Mouse (Mus musculus) forebrain, postnatal 0 days (tissue): Measurements from ENCODE around the gene Fam13c. TPM values are rescaled to one million over a fixed set of nuclear protein-coding genes. Genes with fewer than 3 reads are reported as not detected.

Source experiments
- ATAC-seq: fragments of 200-750 bp; cut with Nextera tagmentation; 2 replicates; pipeline ENCODE4 v1.8.0; 2017; ENCODE audit warnings: mild to moderate bottlenecking, moderate library complexity
- DNase-seq: peaks from one replicate; pipeline ENCODE4 v3.0.0-alpha.2; 2015
- H3K27ac ChIP-seq: fragments of 300-500 bp; sonication (generic); 2 replicates; pipeline ENCODE4 v1.5.1; 2014; ENCODE audit warnings: low read depth, mild to moderate bottlenecking, antibody characterized with exemption, low read length, moderate library complexity, mixed read lengths
- H3K27me3 ChIP-seq: fragments of 300-500 bp; sonication (generic); 2 replicates; pipeline ENCODE4 v1.6.1; 2014; ENCODE audit warnings: mild to moderate bottlenecking, low read length, mixed read lengths; ENCODE audit not compliant: insufficient read depth
- H3K36me3 ChIP-seq: fragments of 300-500 bp; sonication (generic); 2 replicates; pipeline ENCODE4 v1.6.1; 2014; ENCODE audit warnings: mild to moderate bottlenecking, moderate library complexity; ENCODE audit not compliant: insufficient read depth
- H3K4me1 ChIP-seq: fragments of 300-500 bp; sonication (generic); 2 replicates; pipeline ENCODE4 v1.6.1; 2014; ENCODE audit warnings: antibody characterized with exemption; ENCODE audit not compliant: insufficient read depth
- H3K4me2 ChIP-seq: fragments of 300-500 bp; sonication (generic); 2 replicates; pipeline ENCODE4 v1.6.1; 2014; ENCODE audit warnings: low read depth, mild to moderate bottlenecking, moderate library complexity
- H3K4me3 ChIP-seq: fragments of 300-500 bp; sonication (generic); 2 replicates; pipeline ENCODE4 v1.5.1; 2014; ENCODE audit warnings: low read depth, low read length, mixed read lengths
- H3K9ac ChIP-seq: fragments of 300-500 bp; sonication (generic); 2 replicates; pipeline ENCODE4 v1.6.1; 2014; ENCODE audit warnings: mild to moderate bottlenecking
- H3K9me3 ChIP-seq: fragments of 300-500 bp; sonication (generic); 2 replicates; pipeline ENCODE4 v1.6.1; 2016; ENCODE audit warnings: low read length
- CTCF ChIP-seq: sonication (generic); IDR thresholded peaks from 2 replicates; pipeline ENCODE4 v1.5.1; 2016; ENCODE audit warnings: antibody characterized with exemption, control low read depth, low read depth
- WGBS: fragments of 180-500 bp; shearing (Covaris S2); extraction: QIAGEN DNeasy Blood & Tissue Kit; methylation state at CpG from one replicate; pipeline ENCODE4 v1.1.7; 2014; 5-methylcytosine and 5-hydroxymethylcytosine counted together
- polyA plus RNA-seq: library from polyadenylated mRNA; unstranded; fragments of >200 nt; fragmentation: Nextera tagmentation; extraction: Ambion mirVana; gene quantifications from 2 replicates; pipeline ENCODE4 v1.2.1, GENCODE M21; 2015
- total RNA-seq: library from RNA; depleted of rRNA; stranded (reverse); fragments of >200 nt; gene quantifications from 2 replicates; pipeline ENCODE4 v1.2.3, GENCODE M21; 2014

Gene Fam13c
- total and polyA plus RNA-seq, 2 experiments from 2014 or later: 9.6 to 23.8 TPM

- WGBS: 7% methylated on average over 14 of the region's 14 CpGs
- Histone ChIP-seq H3K27me3 (no peaks in the 10 kb centered on the region), H3K9me3 (no peaks in the 10 kb centered on the region), H3K4me2 (peak overlapping the region; percentile 75), H3K27ac (0 out of 2 replicates have a peak overlapping the region, but pooled peaks have one; percentile 3), H3K4me3 (peak overlapping the region; percentile 42), H3K36me3 (no peaks in the 10 kb centered on the region), H3K9ac (0 out of 2 replicates have a peak overlapping the region, but pooled peaks have one; percentile 57), H3K4me1 (peaks cover 6% of the 10 kb centered on the region)
- DNase-seq (no peak), ATAC-seq (peak; percentile 10)
- TF ChIP-seq CTCF: no peak
Measured at GRCm38 (mm10) chr10:70519640-70520099, 79.4 kb downstream of the Fam13c start.

- ATAC-seq (peak; percentile 87), DNase-seq (peak; percentile 64)
- H3K9me3 ChIP-seq: no peaks in the 10 kb centered on the region
Measured at GRCm38 (mm10) chr10:70520143-70521131, 80.2 kb downstream of the Fam13c start.

GRCm38 (mm10) chr10:70521379-70521778 is 81.1 kb downstream of the Fam13c start:
- TF ChIP-seq CTCF: no peak
- 30% methylated on average over 5 of the region's 5 CpGs for WGBS
- no peak for ATAC-seq
- Histone ChIP-seq H3K36me3 (no peaks in the 10 kb centered on the region), H3K27ac (no peak overlapping the region; the same call in 1 of the 2 replicates), H3K27me3 (no peaks in the 10 kb centered on the region), H3K4me2 (peak overlapping the region; percentile 75), H3K4me3 (peak overlapping the region; percentile 42), H3K9me3 (0 out of 2 replicates have a peak, but pooled peaks cover 4% of the 10 kb centered on the region), H3K9ac (no peak overlapping the region), H3K4me1 (peaks cover 6% of the 10 kb centered on the region)
- DNase-seq: no peak

More at GRCm38 (mm10) chr10:70520143-70521131, 80.2 kb downstream of the Fam13c start:
- Histone ChIP-seq H3K9ac (peak overlapping the region; percentile 57), H3K36me3 (no peaks in the 10 kb centered on the region), H3K4me1 (peaks cover 6% of the 10 kb centered on the region), H3K4me2 (peak overlapping the region; percentile 75), H3K27me3 (no peaks in the 10 kb centered on the region), H3K27ac (peak overlapping the region; percentile 75), H3K4me3 (peak overlapping the region; percentile 42)
- TF ChIP-seq CTCF: no peak
- 1% methylated on average over 38 of the region's 38 CpGs for WGBS

- H3K4me1 ChIP-seq: no peaks in the 10 kb centered on the region
- H3K27me3 ChIP-seq: no peaks in the 10 kb centered on the region
- 69% methylated on average over 12 of the region's 12 CpGs for WGBS
- H3K4me3 ChIP-seq: no peak overlapping the region
- H3K36me3 ChIP-seq: 0 out of 2 replicates have a peak, but pooled peaks cover 6% of the 10 kb centered on the region
- H3K27ac ChIP-seq: no peak overlapping the region
- H3K9me3 ChIP-seq: 0 out of 2 replicates have a peak, but pooled peaks cover 4% of the 10 kb centered on the region
- ATAC-seq (no peak), DNase-seq (no peak)
- TF ChIP-seq CTCF: no peak
- no peak overlapping the region for H3K4me2 ChIP-seq
- H3K9ac ChIP-seq: no peak overlapping the region
Measured at GRCm38 (mm10) chr10:70530185-70530823, 90.0 kb downstream of the Fam13c start.

- peak; percentile 92 for ATAC-seq
- peak; percentile 84 for DNase-seq
- H3K4me2 ChIP-seq: no peak overlapping the region
- TF ChIP-seq CTCF: no peak
- no peaks in the 10 kb centered on the region for H3K4me1 ChIP-seq
- 50% methylated on average over 9 of the region's 9 CpGs for WGBS
- 0 out of 2 replicates have a peak, but pooled peaks cover 15% of the 10 kb centered on the region for H3K36me3 ChIP-seq
- no peaks in the 10 kb centered on the region for H3K27me3 ChIP-seq
- no peak overlapping the region for H3K9ac ChIP-seq
- no peak overlapping the region for H3K4me3 ChIP-seq
- H3K27ac ChIP-seq: peak overlapping the region; percentile 40; the same call in 1 of the 2 replicates
- no peaks in the 10 kb centered on the region for H3K9me3 ChIP-seq
Measured at GRCm38 (mm10) chr10:70532249-70532648, 92.0 kb downstream of the Fam13c start.

- H3K27me3 ChIP-seq: no peaks in the 10 kb centered on the region
- H3K4me2 ChIP-seq: no peak overlapping the region
- H3K4me3 ChIP-seq: no peak overlapping the region
- H3K9me3 ChIP-seq: no peaks in the 10 kb centered on the region
- WGBS: 51% methylated on average over 8 of the region's 8 CpGs
- H3K27ac ChIP-seq: no peak overlapping the region
- peaks cover 22% of the 10 kb centered on the region; the same call in 1 of the 2 replicates for H3K36me3 ChIP-seq
- 0 out of 2 replicates have a peak, but pooled peaks have one; percentile 16 for TF ChIP-seq CTCF
- no peaks in the 10 kb centered on the region for H3K4me1 ChIP-seq
- ATAC-seq (peak; percentile 10; the same call in 1 of the 2 replicates), DNase-seq (peak; percentile 37)
- no peak overlapping the region for H3K9ac ChIP-seq
Measured at GRCm38 (mm10) chr10:70533301-70533781, 93.1 kb downstream of the Fam13c start.
